Mouse (Mus musculus) cerebellum, adult 2 months (tissue): ENCODE data around the gene Rbp3. TPM values are rescaled to one million over a fixed set of nuclear protein-coding genes. Genes with fewer than 3 reads are reported as not detected.

Source experiments
- DNase-seq, 2 experiments: peaks; one replicate each; pipeline ENCODE4 v3.0.0; 2021
- H3K27ac ChIP-seq: fragments of 200-500 bp; 2 replicates; pipeline ENCODE4 v1.5.1; 2012; ENCODE audit warnings: low read length, control low read depth, inconsistent platforms; ENCODE audit not compliant: insufficient read depth
- H3K27me3 ChIP-seq: fragments of 200-500 bp; 2 replicates; pipeline ENCODE4 v1.6.1; 2012; ENCODE audit warnings: inconsistent platforms, mild to moderate bottlenecking, low read length, moderate library complexity; ENCODE audit not compliant: control insufficient read depth, insufficient read depth
- H3K4me1 ChIP-seq: fragments of 200-500 bp; 2 replicates; pipeline ENCODE4 v1.6.1; 2011; ENCODE audit warnings: low read length; ENCODE audit not compliant: control insufficient read depth, insufficient read depth
- H3K4me3 ChIP-seq: fragments of 200-500 bp; replicated peaks from 2 replicates; pipeline ENCODE3; 2011; ENCODE audit warnings: mild to moderate bottlenecking, low read depth, low read length, control low read depth; ENCODE audit not compliant: insufficient read depth
- CTCF ChIP-seq: fragments of 200-500 bp; IDR thresholded peaks from 2 replicates; pipeline ENCODE4 v1.5.1; 2011; ENCODE audit warnings: low read depth, mild to moderate bottlenecking, control low read depth, low read length, moderate library complexity, borderline replicate concordance; ENCODE audit not compliant: insufficient read depth
- POLR2A ChIP-seq: fragments of 200-500 bp; IDR thresholded peaks from 2 replicates; pipeline ENCODE4 v1.6.1; 2011; ENCODE audit warnings: low read length, control low read depth, borderline replicate concordance; ENCODE audit not compliant: insufficient read depth
- WGBS: fragments of 180-500 bp; shearing (Covaris S2); methylation state at CpG from one replicate; pipeline ENCODE4 v1.1.7; 2018; 5-methylcytosine and 5-hydroxymethylcytosine counted together
- polyA plus RNA-seq: library from polyadenylated mRNA; depleted of rRNA; stranded (reverse); fragments of >200 nt; gene quantifications from 2 replicates; pipeline ENCODE4 v1.2.3, GENCODE M21; 2012; rRNA removed

Rbp3 gene
- polyA plus RNA-seq, 1 experiment: not detected

DNA sequence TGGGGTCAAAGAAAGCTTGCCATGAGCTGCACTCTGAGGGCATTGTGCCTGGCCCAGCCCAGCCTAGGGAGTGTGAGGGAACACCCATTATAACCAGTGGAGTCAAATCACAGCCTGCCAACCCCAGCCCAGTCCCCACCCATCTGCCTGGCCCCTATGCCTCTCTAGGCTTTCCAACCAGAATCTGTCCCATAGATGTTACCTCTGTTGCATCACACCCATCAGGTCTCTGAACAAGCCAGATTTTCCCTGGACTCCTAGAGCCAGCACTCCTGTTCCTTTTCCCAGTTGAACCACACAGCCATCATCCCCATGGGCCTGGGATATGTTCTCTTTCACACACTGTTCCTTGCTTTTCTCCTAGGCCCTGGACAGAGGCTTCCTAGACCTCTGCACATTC is 47.6 kb downstream of the Rbp3 start:
- no peak overlapping the region for H3K27ac ChIP-seq
- H3K4me1 ChIP-seq: no peaks in the 10 kb centered on the region
- no peak overlapping the region for H3K4me3 ChIP-seq
- H3K27me3 ChIP-seq: no peaks in the 10 kb centered on the region
- TF ChIP-seq POLR2A (no peak), CTCF (no peak)
- no peak for DNase-seq

DNA sequence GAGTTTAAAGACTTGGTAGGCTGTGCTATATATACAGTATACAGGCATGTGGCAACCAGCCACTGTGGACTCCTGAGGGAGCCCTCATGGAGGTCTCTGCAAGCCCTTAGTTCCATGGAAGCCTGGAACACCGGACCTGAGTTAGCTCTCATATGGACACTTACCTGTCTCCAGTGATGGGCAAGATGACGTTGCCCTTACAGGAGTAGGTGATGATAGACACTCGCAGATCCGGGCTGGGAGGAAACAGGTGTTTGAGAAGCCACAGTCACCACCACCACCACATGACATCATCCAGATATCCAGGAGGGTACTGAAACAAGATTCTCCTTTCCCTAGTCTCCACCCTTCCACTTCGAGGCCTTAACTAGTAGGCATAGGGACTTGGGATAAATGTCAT is 48.6 kb downstream of the Rbp3 start:
- no peak overlapping the region for H3K4me3 ChIP-seq
- no peak for TF ChIP-seq POLR2A
- H3K4me1 ChIP-seq: no peaks in the 10 kb centered on the region
- no peak for DNase-seq
- no peaks in the 10 kb centered on the region for H3K27me3 ChIP-seq
- no peak overlapping the region for H3K27ac ChIP-seq
- WGBS: 90% methylated on average over 5 of the region's 5 CpGs

Other genes starting within 250 kb of the Rbp3 start
- 39.3 and 59.5 TPM in 2 replicates for gene Gdf10, start 30.4 kb upstream of the Rbp3 start, polyA plus RNA-seq
- gene Gdf2, start 13.0 kb upstream of the Rbp3 start, polyA plus RNA-seq: 0.03 TPM in 1 of 2 replicates, not detected in the other
- gene Zfp488, start 24.8 kb downstream of the Rbp3 start, polyA plus RNA-seq: 2.1 and 2.3 TPM in 2 replicates
- not detected in 2 replicates for gene Gm30083, start 61.2 kb downstream of the Rbp3 start, polyA plus RNA-seq
- gene Gm5460, start 62.8 kb downstream of the Rbp3 start, polyA plus RNA-seq: not detected in 2 replicates
- not detected in 2 replicates for gene Antxrl, start 98.7 kb downstream of the Rbp3 start, polyA plus RNA-seq
- 0.18 and 0.49 TPM in 2 replicates for gene Anxa8, start 132.0 kb downstream of the Rbp3 start, polyA plus RNA-seq
- not detected in 2 replicates for gene A630023A22Rik, start 148.8 kb downstream of the Rbp3 start, polyA plus RNA-seq
- gene Npy4r, start 198.5 kb downstream of the Rbp3 start, polyA plus RNA-seq: 0.05 and 0.18 TPM in 2 replicates
- 1.5 and 1.6 TPM in 2 replicates for gene Gprin2, start 247.7 kb downstream of the Rbp3 start, polyA plus RNA-seq